Mouse (Mus musculus) heart, postnatal 10 days (tissue): Measurements from ENCODE around the gene 1700047I17Rik2. TPM values are rescaled to one million over a fixed set of nuclear protein-coding genes. Genes with fewer than 3 reads are reported as not detected.
"Not testable (repeated sequence)": the region's sequence is repeated elsewhere in the genome, so short reads cannot be mapped to it uniquely, and the experiment has no call there.

Source experiments
- DNase-seq, 2 experiments: peaks; one replicate each; pipeline ENCODE4 v3.0.0; 2021
- intact Hi-C: fragments of 180-260 bp; cut with DNase I; formaldehyde crosslinking; loops from one replicate; pipeline ENCODE4 v1.15.1; 2025
- total RNA-seq, 2 experiments: library from RNA; stranded (reverse); gene quantifications; 2 replicates each; pipeline ENCODE4 v1.2.3; 2021

Gene 1700047I17Rik2
- total RNA-seq: not detected

DNA sequence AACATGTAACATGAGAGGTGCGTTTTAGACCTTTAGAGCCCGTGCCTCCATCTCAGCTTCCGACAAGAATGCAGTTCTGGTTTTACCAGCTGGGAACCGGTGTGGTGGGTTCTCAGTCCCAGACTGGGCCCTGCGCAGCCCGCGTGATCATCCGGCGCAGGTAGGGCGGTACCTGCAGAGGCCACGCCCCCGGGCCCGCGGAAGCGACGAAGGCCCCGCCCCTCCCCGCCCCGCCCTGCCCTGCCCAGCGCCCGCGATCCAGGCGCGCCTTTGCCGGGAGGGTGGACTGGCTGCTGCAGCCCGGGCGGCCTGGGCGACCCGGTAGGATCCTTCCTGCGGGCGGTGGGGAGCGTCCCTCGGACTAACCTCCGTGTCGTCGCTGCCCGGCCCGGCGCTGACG is at the start of gene 1700047I17Rik2:
1700047I17Rik2 (plus strand) TSS at position 287 of the 400 bp plus-strand sequence.
- intact Hi-C loops, DNase-seq: not testable (repeated sequence)

DNA sequence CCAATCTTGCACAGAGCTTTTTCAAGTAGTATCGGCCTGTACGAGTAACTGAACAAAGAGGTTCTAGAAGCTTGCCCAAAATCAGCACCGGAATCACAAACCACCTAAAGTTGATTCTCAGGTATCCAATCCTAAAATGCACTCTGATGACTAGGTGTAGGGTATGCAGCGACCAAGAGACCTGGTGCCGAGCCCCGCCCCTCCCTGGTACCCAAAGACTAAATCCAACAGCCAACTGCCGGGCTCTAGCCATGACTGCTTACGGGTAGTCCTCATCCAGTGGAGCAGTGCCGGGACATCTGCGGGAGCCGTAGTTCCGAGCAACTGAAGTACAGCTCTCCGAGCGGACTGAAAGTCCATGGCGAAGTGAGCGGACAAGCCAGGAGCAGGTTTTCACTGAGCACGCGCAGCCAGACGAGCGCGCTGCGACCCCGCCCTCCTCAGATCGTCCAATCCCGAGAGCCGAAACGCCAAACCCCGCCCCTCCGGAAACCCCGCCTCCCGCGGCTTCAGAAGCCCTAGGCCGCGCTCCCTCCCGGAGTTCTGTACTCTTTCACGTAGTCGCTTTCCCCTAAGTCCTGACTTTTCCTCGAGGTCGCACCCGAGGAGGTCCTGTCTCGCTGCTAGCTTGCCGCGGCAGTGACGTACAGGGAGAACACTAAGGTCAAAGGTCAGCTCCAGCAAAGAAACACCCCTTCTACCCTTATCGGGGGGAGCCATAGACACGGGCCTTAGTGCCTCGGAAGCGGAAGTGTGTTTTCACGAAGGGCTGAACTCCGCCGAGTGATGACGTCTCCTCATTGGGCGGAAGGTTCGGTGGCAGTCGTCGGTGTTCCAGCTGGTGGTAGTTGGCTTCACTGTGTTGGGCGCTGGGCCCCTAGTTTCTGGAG is 44.6 kb upstream of the 1700047I17Rik2 start, which contains the start of gene Srp54b:
Srp54b (plus strand) TSS at position 546 of the 890 bp plus-strand sequence.
- intact Hi-C loops, DNase-seq: not testable (repeated sequence)

DNA sequence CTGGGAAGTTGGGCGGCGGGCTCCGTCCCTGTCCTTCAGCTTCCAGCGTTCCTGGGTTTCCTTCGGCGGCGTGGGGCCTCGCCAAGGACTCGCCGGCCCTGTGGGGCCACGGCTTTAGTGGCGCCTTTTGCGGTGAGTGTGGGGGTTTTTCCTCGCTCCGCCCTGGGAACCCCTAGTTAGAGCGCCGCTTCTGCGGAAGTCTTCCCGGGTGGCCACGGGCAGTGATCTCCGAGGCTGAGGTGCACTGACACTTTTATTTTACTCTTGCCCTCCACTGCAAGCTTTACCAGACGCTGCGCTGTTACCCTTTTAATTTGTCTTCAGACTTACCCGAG is 44.0 kb upstream of the 1700047I17Rik2 start:
- intact Hi-C loops, DNase-seq: not testable (repeated sequence)

DNA sequence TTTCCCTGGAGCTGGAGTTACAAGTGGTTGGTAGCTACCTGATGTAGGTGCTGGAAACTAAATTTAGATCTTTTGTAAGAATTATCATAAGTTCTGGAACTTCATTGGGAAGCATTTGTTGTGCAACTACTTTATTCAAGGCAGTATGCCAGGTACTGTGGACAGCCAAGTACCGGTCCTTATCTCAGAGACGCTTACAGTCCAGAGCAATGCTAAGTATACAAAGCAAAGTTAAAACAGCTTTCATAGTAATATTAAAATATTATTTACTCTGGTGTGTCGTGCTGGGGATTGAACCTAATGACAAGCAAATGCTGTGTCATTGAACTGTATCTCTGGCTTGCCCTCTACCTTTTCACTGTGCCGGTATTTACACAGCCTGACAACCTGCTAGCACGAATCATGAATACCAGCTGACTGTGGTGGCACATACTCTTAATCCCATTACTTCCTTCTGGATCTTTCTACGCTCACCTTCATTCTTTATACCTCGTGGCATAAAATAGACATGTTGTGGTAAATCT is 32.3 kb upstream of the 1700047I17Rik2 start:
- intact Hi-C loops: not testable (repeated sequence)

DNA sequence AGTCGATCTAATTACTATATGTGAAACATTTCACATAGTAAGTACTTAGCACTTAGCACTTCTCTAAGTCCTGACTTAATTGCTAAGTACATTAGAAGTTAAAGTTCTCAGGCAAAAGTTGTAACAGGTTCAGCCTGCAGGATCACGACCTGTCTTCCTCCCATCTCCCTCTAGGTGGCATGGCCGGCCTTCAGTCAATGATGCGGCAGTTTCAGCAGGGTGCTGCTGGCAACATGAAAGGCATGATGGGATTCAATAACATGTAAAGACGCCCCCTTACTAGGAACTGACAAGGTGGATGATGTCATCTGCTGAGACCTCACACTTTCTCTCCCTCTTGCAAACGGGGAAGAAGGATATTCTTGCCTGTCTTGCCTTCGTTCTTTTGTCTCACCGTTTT is 11.7 kb upstream of the 1700047I17Rik2 start:
- DNase-seq, intact Hi-C loops: not testable (repeated sequence)

More for the DNA sequence above, 32.3 kb upstream of the 1700047I17Rik2 start:
- not testable (repeated sequence) for DNase-seq

DNA sequence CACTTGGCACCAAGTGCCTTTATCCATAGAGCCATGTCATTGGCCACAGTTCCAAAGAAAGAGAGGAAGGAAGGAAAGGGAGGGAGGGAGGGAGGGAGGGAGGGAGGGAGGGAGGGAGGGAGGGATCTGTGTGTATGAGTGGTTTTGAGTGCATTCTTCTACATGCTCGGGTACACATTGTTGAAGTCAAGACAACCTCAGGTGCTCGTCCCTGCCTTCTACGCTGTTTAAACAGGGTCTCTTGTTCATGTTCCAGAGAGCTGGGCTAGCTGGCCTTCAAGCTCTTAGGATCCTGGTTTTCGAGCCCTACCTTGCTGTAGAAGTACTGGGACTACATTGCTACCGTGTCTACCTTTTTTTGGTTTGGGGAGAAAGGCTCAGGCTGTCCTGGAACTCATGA is 10.3 kb upstream of the 1700047I17Rik2 start:
- DNase-seq, intact Hi-C loops: not testable (repeated sequence)

DNA sequence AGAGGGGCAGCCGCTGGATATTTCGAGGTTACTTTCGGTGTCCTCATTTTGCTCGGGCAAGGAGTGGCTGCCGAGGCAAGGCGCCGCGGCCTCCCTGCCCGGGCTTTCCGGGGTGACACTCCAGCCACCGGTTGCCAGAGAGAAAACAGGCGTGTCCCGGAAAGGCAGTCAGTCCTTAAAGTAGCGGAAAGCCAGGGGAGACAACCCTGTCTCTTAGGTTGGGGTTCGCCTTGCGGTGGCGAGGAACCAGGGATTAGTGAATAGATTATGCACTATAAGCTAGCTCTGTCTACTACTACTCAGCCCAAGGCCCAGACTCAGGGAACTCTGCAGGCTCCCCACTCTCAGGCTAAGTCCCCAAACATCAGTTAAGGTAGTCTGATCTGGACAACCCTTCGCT is 407 bp downstream of the 1700047I17Rik2 start:
- DNase-seq, intact Hi-C loops: not testable (repeated sequence)

DNA sequence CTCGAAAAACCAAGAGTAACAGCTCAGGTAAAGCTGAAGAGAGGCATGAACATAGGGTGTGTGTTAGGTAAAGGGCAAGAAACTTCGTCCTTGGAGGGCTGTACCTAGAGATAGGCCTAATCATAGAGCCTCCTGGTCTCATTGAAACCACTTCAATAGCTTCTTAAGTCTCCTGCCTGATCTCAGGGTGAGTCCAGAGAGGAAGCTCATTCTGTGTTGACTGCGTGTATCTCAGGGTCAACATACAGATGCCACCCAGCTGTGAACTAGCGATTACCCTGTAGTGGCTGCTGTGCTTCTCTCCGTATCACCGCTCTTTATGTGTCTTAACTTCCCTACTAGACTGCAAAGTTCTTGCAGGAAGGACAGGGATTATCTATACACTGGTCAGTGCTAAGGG is 13.6 kb downstream of the 1700047I17Rik2 start:
- intact Hi-C loops, DNase-seq: not testable (repeated sequence)

DNA sequence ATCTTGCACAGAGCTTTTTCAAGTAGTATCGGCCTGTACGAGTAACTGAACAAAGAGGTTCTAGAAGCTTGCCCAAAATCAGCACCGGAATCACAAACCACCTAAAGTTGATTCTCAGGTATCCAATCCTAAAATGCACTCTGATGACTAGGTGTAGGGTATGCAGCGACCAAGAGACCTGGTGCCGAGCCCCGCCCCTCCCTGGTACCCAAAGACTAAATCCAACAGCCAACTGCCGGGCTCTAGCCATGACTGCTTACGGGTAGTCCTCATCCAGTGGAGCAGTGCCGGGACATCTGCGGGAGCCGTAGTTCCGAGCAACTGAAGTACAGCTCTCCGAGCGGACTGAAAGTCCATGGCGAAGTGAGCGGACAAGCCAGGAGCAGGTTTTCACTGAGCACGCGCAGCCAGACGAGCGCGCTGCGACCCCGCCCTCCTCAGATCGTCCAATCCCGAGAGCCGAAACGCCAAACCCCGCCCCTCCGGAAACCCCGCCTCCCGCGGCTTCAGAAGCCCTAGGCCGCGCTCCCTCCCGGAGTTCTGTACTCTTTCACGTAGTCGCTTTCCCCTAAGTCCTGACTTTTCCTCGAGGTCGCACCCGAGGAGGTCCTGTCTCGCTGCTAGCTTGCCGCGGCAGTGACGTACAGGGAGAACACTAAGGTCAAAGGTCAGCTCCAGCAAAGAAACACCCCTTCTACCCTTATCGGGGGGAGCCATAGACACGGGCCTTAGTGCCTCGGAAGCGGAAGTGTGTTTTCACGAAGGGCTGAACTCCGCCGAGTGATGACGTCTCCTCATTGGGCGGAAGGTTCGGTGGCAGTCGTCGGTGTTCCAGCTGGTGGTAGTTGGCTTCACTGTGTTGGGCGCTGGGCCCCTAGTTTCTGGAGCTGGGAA is 30.5 kb downstream of the 1700047I17Rik2 start, which contains the start of gene Srp54c:
Srp54c (plus strand) TSS at position 543 of the 894 bp plus-strand sequence.
- intact Hi-C loops, DNase-seq: not testable (repeated sequence)

DNA sequence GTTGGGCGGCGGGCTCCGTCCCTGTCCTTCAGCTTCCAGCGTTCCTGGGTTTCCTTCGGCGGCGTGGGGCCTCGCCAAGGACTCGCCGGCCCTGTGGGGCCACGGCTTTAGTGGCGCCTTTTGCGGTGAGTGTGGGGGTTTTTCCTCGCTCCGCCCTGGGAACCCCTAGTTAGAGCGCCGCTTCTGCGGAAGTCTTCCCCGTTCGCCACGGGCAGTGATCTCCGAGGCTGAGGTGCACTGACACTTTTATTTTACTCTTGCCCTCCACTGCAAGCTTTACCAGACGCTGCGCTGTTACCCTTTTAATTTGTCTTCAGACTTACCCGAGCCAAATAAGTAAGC is 31.1 kb downstream of the 1700047I17Rik2 start:
- intact Hi-C loops: not testable (repeated sequence)
- peak; percentile 7 to 8 for DNase-seq

DNA sequence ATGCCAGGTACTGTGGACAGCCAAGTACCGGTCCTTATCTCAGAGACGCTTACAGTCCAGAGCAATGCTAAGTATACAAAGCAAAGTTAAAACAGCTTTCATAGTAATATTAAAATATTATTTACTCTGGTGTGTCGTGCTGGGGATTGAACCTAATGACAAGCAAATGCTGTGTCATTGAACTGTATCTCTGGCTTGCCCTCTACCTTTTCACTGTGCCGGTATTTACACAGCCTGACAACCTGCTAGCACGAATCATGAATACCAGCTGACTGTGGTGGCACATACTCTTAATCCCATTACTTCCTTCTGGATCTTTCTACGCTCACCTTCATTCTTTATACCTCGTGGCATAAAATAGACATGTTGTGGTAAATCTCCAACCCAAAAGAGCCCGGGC is 42.9 kb downstream of the 1700047I17Rik2 start:
- DNase-seq, intact Hi-C loops: not testable (repeated sequence)

DNA sequence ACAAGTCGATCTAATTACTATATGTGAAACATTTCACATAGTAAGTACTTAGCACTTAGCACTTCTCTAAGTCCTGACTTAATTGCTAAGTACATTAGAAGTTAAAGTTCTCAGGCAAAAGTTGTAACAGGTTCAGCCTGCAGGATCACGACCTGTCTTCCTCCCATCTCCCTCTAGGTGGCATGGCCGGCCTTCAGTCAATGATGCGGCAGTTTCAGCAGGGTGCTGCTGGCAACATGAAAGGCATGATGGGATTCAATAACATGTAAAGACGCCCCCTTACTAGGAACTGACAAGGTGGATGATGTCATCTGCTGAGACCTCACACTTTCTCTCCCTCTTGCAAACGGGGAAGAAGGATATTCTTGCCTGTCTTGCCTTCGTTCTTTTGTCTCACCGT is 62.6 kb downstream of the 1700047I17Rik2 start:
- intact Hi-C loops: not testable (repeated sequence)

DNA sequence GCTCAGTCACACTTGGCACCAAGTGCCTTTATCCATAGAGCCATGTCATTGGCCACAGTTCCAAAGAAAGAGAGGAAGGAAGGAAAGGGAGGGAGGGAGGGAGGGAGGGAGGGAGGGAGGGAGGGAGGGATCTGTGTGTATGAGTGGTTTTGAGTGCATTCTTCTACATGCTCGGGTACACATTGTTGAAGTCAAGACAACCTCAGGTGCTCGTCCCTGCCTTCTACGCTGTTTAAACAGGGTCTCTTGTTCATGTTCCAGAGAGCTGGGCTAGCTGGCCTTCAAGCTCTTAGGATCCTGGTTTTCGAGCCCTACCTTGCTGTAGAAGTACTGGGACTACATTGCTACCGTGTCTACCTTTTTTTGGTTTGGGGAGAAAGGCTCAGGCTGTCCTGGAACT is 64.0 kb downstream of the 1700047I17Rik2 start:
- DNase-seq, intact Hi-C loops: not testable (repeated sequence)

More for the DNA sequence above, 62.6 kb downstream of the 1700047I17Rik2 start:
- not testable (repeated sequence) for DNase-seq

Other genes with a start within 250 kb of the 1700047I17Rik2 start
- not detected for gene Gm20403, start 213.1 kb upstream of the 1700047I17Rik2 start, total RNA-seq
- 10 to 100 TPM; 11.8 to 13.5 TPM for gene Baz1a, start 185.2 kb upstream of the 1700047I17Rik2 start, total RNA-seq
- gene 2700097O09Rik, start 119.5 kb upstream of the 1700047I17Rik2 start, total RNA-seq: 1 to 10 TPM; 7.9 to 8.1 TPM
- gene Srp54a, start 119.3 kb upstream of the 1700047I17Rik2 start, total RNA-seq: 100 to 1,000 TPM; 101 to 102 TPM
- gene Fam177a, start 75.1 kb upstream of the 1700047I17Rik2 start, total RNA-seq: 10 to 100 TPM; 14.0 to 14.6 TPM
- gene Srp54b, start 44.5 kb upstream of the 1700047I17Rik2 start, total RNA-seq: 10 to 100 TPM; 35.3 to 38.0 TPM
- 10 to 100 TPM; 33.1 to 33.7 TPM for gene Srp54c, start 30.6 kb downstream of the 1700047I17Rik2 start, total RNA-seq
- 10 to 100 TPM in 1 of 2 experiments, 1 to 10 TPM in 1; 9.6 to 10.1 TPM for gene 1110008L16Rik, start 100.0 kb downstream of the 1700047I17Rik2 start, total RNA-seq
- 10 to 100 TPM; 10.9 to 11.2 TPM for gene Ppp2r3c, start 103.4 kb downstream of the 1700047I17Rik2 start, total RNA-seq
- gene Psma6, start 184.6 kb downstream of the 1700047I17Rik2 start, total RNA-seq: 100 to 1,000 TPM; 196 to 197 TPM